Mouse (Mus musculus) embryonic facial prominence, embryonic 14.5 days (tissue): Measurements from ENCODE around the gene Ptpro. TPM values are rescaled to one million over a fixed set of nuclear protein-coding genes. Genes with fewer than 3 reads are reported as not detected.

Experiments
- ATAC-seq: fragments of 200-750 bp; cut with Nextera tagmentation; 2 replicates; pipeline ENCODE4 v1.8.0; 2017; ENCODE audit warnings: low read depth, moderate number of reproducible peaks, moderate TSS enrichment
- DNase-seq: peaks from one replicate; pipeline ENCODE4 v3.0.0-alpha.2; 2015; ENCODE audit warnings: low spot score
- H3K27ac ChIP-seq: fragments of 300-500 bp; sonication (generic); replicated peaks from 2 replicates; pipeline ENCODE4 v1.5.1; 2014; ENCODE audit warnings: low read depth, mild to moderate bottlenecking, low read length, moderate library complexity
- H3K27me3 ChIP-seq: fragments of 300-500 bp; sonication (generic); replicated peaks from 2 replicates; pipeline ENCODE4 v1.6.1; 2014; ENCODE audit warnings: low read length; ENCODE audit not compliant: control insufficient read depth, insufficient read depth
- H3K36me3 ChIP-seq: fragments of 300-500 bp; sonication (generic); 2 replicates; pipeline ENCODE4 v1.6.1; 2014; ENCODE audit warnings: low read length, mixed read lengths; ENCODE audit not compliant: control insufficient read depth, insufficient read depth
- H3K4me1 ChIP-seq: fragments of 300-500 bp; sonication (generic); 2 replicates; pipeline ENCODE4 v1.6.1; 2014; ENCODE audit warnings: antibody characterized with exemption, low read length; ENCODE audit not compliant: control insufficient read depth, insufficient read depth
- H3K4me2 ChIP-seq: fragments of 300-500 bp; sonication (generic); 2 replicates; pipeline ENCODE4 v1.6.1; 2014; ENCODE audit warnings: low read depth, mild to moderate bottlenecking, low read length, moderate library complexity, mixed read lengths
- H3K4me3 ChIP-seq: fragments of 300-500 bp; sonication (generic); 2 replicates; pipeline ENCODE4 v1.5.1; 2014; ENCODE audit warnings: low read depth, mild to moderate bottlenecking, low read length
- H3K9ac ChIP-seq: fragments of 300-500 bp; sonication (generic); 2 replicates; pipeline ENCODE4 v1.6.1; 2014; ENCODE audit warnings: low read depth, mild to moderate bottlenecking, low read length, moderate library complexity, mixed read lengths
- H3K9me3 ChIP-seq: fragments of 300-500 bp; sonication (generic); 2 replicates; pipeline ENCODE4 v1.6.1; 2016; ENCODE audit warnings: low read length; ENCODE audit not compliant: control insufficient read depth
- WGBS: fragments of 180-500 bp; shearing (Covaris S2); extraction: QIAGEN DNeasy Blood & Tissue Kit; methylation state at CpG from one replicate; pipeline ENCODE4 v1.1.7; 2014; 5-methylcytosine and 5-hydroxymethylcytosine counted together
- polyA plus RNA-seq: library from polyadenylated mRNA; unstranded; fragments of >200 nt; fragmentation: Nextera tagmentation; extraction: Ambion mirVana; gene quantifications from 2 replicates; pipeline ENCODE4 v1.2.1, GENCODE M21; 2014

Ptpro gene
- polyA plus RNA-seq, 1 experiment from 2014 or later, result 5.2 TPM

- H3K9ac ChIP-seq, result peak overlapping the region; percentile 52
- ATAC-seq, result 0 out of 2 replicates have a peak, but pooled peaks have one; percentile 17
- no peak for DNase-seq
These were observed 746 bp downstream of the Ptpro start for GRCm38 (mm10) chr6:137252887-137253242.

GRCm38 (mm10) chr6:137253415-137253814, 1.3 kb downstream of the Ptpro start:
- no peak overlapping the region for H3K27ac ChIP-seq
- ATAC-seq, result no peak
- no peaks in the 10 kb centered on the region for H3K9me3 ChIP-seq
- H3K27me3 ChIP-seq, result peaks cover 35% of the 10 kb centered on the region
- no peak overlapping the region for H3K9ac ChIP-seq
- peak overlapping the region; percentile 90; the same call in 1 of the 2 replicates for H3K4me2 ChIP-seq
- no peaks in the 10 kb centered on the region for H3K36me3 ChIP-seq
- 6% methylated on average over 7 of the region's 7 CpGs for WGBS
- no peak overlapping the region; the same call in 1 of the 2 replicates for H3K4me3 ChIP-seq
- H3K4me1 ChIP-seq, result 0 out of 2 replicates have a peak, but pooled peaks cover 3% of the 10 kb centered on the region
- DNase-seq, result peak; percentile 60

More at GRCm38 (mm10) chr6:137252887-137253242, 746 bp downstream of the Ptpro start:
- no peaks in the 10 kb centered on the region for H3K36me3 ChIP-seq
- no peak overlapping the region for H3K27ac ChIP-seq
- H3K27me3 ChIP-seq, result peaks cover 35% of the 10 kb centered on the region
- under 1% methylated on average over 15 of the region's 15 CpGs for WGBS
- no peaks in the 10 kb centered on the region for H3K9me3 ChIP-seq
- peak overlapping the region; percentile 49 for H3K4me3 ChIP-seq
- H3K4me1 ChIP-seq, result 0 out of 2 replicates have a peak, but pooled peaks cover 3% of the 10 kb centered on the region
- peak overlapping the region; percentile 90 for H3K4me2 ChIP-seq

- H3K36me3 ChIP-seq, result no peaks in the 10 kb centered on the region
- no peak overlapping the region for H3K27ac ChIP-seq
- H3K9ac ChIP-seq, result no peak overlapping the region
- DNase-seq (no peak), ATAC-seq (no peak)
- H3K9me3 ChIP-seq, result 0 out of 2 replicates have a peak, but pooled peaks cover 3% of the 10 kb centered on the region
- H3K4me2 ChIP-seq, result no peak overlapping the region
- no peak overlapping the region for H3K4me3 ChIP-seq
- no peaks in the 10 kb centered on the region for H3K4me1 ChIP-seq
- WGBS, result 100% methylated on average over 1 of the region's 1 CpGs
- no peaks in the 10 kb centered on the region for H3K27me3 ChIP-seq
These were observed 8.9 kb downstream of the Ptpro start for GRCm38 (mm10) chr6:137261033-137261432.

GRCm38 (mm10) chr6:137262087-137262486, 10.0 kb downstream of the Ptpro start:
- no peak overlapping the region for H3K9ac ChIP-seq
- no peaks in the 10 kb centered on the region for H3K27me3 ChIP-seq
- H3K4me3 ChIP-seq, result no peak overlapping the region
- H3K27ac ChIP-seq, result no peak overlapping the region
- H3K9me3 ChIP-seq, result 0 out of 2 replicates have a peak, but pooled peaks cover 3% of the 10 kb centered on the region
- DNase-seq (no peak), ATAC-seq (no peak)
- no peaks in the 10 kb centered on the region for H3K36me3 ChIP-seq
- H3K4me1 ChIP-seq, result no peaks in the 10 kb centered on the region
- 49% methylated on average over 3 of the region's 3 CpGs for WGBS
- H3K4me2 ChIP-seq, result no peak overlapping the region

GRCm38 (mm10) chr6:137268019-137268418, 15.9 kb downstream of the Ptpro start:
- H3K4me1 ChIP-seq, result no peaks in the 10 kb centered on the region
- H3K27me3 ChIP-seq, result no peaks in the 10 kb centered on the region
- H3K4me2 ChIP-seq, result no peak overlapping the region
- no peak overlapping the region for H3K4me3 ChIP-seq
- ATAC-seq (no peak), DNase-seq (no peak)
- H3K9ac ChIP-seq, result no peak overlapping the region
- no peaks in the 10 kb centered on the region for H3K9me3 ChIP-seq
- H3K27ac ChIP-seq, result no peak overlapping the region
- WGBS, result 80% methylated on average over 8 of the region's 8 CpGs
- H3K36me3 ChIP-seq, result no peaks in the 10 kb centered on the region

GRCm38 (mm10) chr6:137268592-137268991, 16.5 kb downstream of the Ptpro start:
- no peak for ATAC-seq

GRCm38 (mm10) chr6:137272513-137272912, 20.4 kb downstream of the Ptpro start:
- 91% methylated on average over 8 of the region's 8 CpGs for WGBS
- H3K9me3 ChIP-seq, result no peaks in the 10 kb centered on the region
- ATAC-seq, result no peak

More at GRCm38 (mm10) chr6:137268592-137268991, 16.5 kb downstream of the Ptpro start:
- Histone ChIP-seq H3K9ac (no peak overlapping the region), H3K36me3 (no peaks in the 10 kb centered on the region), H3K4me1 (no peaks in the 10 kb centered on the region), H3K4me3 (no peak overlapping the region), H3K27me3 (no peaks in the 10 kb centered on the region), H3K27ac (no peak overlapping the region), H3K4me2 (no peak overlapping the region), H3K9me3 (no peaks in the 10 kb centered on the region)
- no peak for DNase-seq
- WGBS, result 86% methylated on average over 10 of the region's 10 CpGs

GRCm38 (mm10) chr6:137277587-137277994, 25.5 kb downstream of the Ptpro start:
- Histone ChIP-seq H3K4me2 (no peak overlapping the region), H3K4me3 (no peak overlapping the region), H3K27me3 (no peaks in the 10 kb centered on the region), H3K9me3 (no peaks in the 10 kb centered on the region), H3K36me3 (no peaks in the 10 kb centered on the region), H3K9ac (no peak overlapping the region), H3K4me1 (no peaks in the 10 kb centered on the region), H3K27ac (no peak overlapping the region)
- WGBS, result 50% methylated on average over 12 of the region's 12 CpGs
- DNase-seq (no peak), ATAC-seq (no peak)

More at GRCm38 (mm10) chr6:137272513-137272912, 20.4 kb downstream of the Ptpro start:
- H3K9ac ChIP-seq, result no peak overlapping the region
- no peak overlapping the region for H3K4me3 ChIP-seq
- H3K27me3 ChIP-seq, result no peaks in the 10 kb centered on the region
- no peak overlapping the region for H3K4me2 ChIP-seq
- no peaks in the 10 kb centered on the region for H3K36me3 ChIP-seq
- H3K27ac ChIP-seq, result no peak overlapping the region
- H3K4me1 ChIP-seq, result no peaks in the 10 kb centered on the region
- no peak for DNase-seq

GRCm38 (mm10) chr6:137279576-137279975, 27.5 kb downstream of the Ptpro start:
- no peak for DNase-seq
- Histone ChIP-seq H3K4me2 (no peak overlapping the region), H3K4me3 (no peak overlapping the region), H3K27ac (no peak overlapping the region), H3K9ac (no peak overlapping the region), H3K27me3 (no peaks in the 10 kb centered on the region), H3K9me3 (no peaks in the 10 kb centered on the region), H3K36me3 (no peaks in the 10 kb centered on the region), H3K4me1 (no peaks in the 10 kb centered on the region)
- WGBS, result 73% methylated on average over 7 of the region's 7 CpGs
- ATAC-seq, result no peak
